Mouse (Mus musculus) MEL (cell line): ENCODE data around the gene Trpd52l3.

Experiments used
- CTCF ChIP-seq, 3 experiments: IDR thresholded peaks in 2 of 3; conservative IDR thresholded peaks in 1 of 3; 2 replicates each; pipeline ENCODE4 v1.5.1; 2011 to 2012; ENCODE audit warnings: low read length in 3 of 3, low read depth in 2 of 3, mild to moderate bottlenecking in 2 of 3, improper control_type of control experiment in 1 of 3, inconsistent platforms in 1 of 3, mixed read lengths in 1 of 3, moderate library complexity in 1 of 3; ENCODE audit not compliant: control insufficient read depth in 1 of 3, insufficient read depth in 1 of 3, poor library complexity in 1 of 3, severe bottlenecking in 1 of 3
- NRF1 ChIP-seq: IDR thresholded peaks from 2 replicates; pipeline ENCODE4 v1.6.1; 2014; ENCODE audit warnings: low read depth, mild to moderate bottlenecking, inconsistent platforms, low read length, improper control_type of control experiment, moderate library complexity; ENCODE audit not compliant: poor library complexity, insufficient read depth, severe bottlenecking
- POLR2A ChIP-seq, 2 experiments: IDR thresholded peaks; 2 replicates each; pipeline ENCODE4 v1.6.1; 2011 to 2012; ENCODE audit warnings: low read length in 2 of 2, mild to moderate bottlenecking in 2 of 2, control low read depth in 1 of 2, improper control_type of control experiment in 1 of 2, low read depth in 1 of 2, moderate library complexity in 1 of 2; ENCODE audit not compliant: control insufficient read depth in 1 of 2, insufficient read depth in 1 of 2, poor library complexity in 1 of 2

GRCm38 (mm10) chr19:30003621-30004020 lies at the start of gene Trpd52l3:
- TF ChIP-seq CTCF (IDR thresholded peaks at IDR 0.05 in 2 of 3, conservative IDR thresholded peaks at IDR 0.05 in 1 of 3; ENCODE audit: control insufficient read depth in 1 of 3, insufficient read depth in 1 of 3, low read depth in 2 of 3, low read length in 3 of 3, poor library complexity in 1 of 3, severe bottlenecking in 1 of 3) (no peak), POLR2A (IDR thresholded peaks at IDR 0.05; ENCODE audit: control insufficient read depth in 1 of 2, insufficient read depth in 1 of 2, low read depth in 1 of 2, low read length in 2 of 2, poor library complexity in 1 of 2) (no peak), NRF1 (no peak)
